Mouse (Mus musculus) megakaryocyte, embryonic 14.5 days (primary cell): ENCODE data around the gene Cog5. TPM values are rescaled to one million over a fixed set of nuclear protein-coding genes. Genes with fewer than 3 reads are reported as not detected.

Experiments used
- H3K27me3 ChIP-seq: replicated peaks from 2 replicates; pipeline ENCODE3; 2012; ENCODE audit warnings: inconsistent platforms
- H3K36me3 ChIP-seq: replicated peaks from 2 replicates; pipeline ENCODE3; 2012; ENCODE audit warnings: low read length, inconsistent platforms, mixed read lengths
- H3K4me1 ChIP-seq: 2 replicates; pipeline ENCODE4 v1.6.1; 2012; ENCODE audit warnings: inconsistent platforms
- H3K4me3 ChIP-seq: replicated peaks from 2 replicates; pipeline ENCODE3; 2012; ENCODE audit warnings: moderate library complexity, mild to moderate bottlenecking, inconsistent platforms
- H3K9me3 ChIP-seq: 2 replicates; pipeline ENCODE4 v1.6.1; 2012; ENCODE audit warnings: inconsistent platforms
- FLI1 ChIP-seq: IDR thresholded peaks from 2 replicates; pipeline ENCODE4 v1.6.1; 2012; ENCODE audit warnings: low read length, inconsistent platforms, mixed read lengths
- GATA1 ChIP-seq: IDR thresholded peaks from 3 replicates; pipeline ENCODE4 v1.6.1; 2012; ENCODE audit warnings: mixed read lengths, low read length, inconsistent platforms, borderline replicate concordance
- polyA plus RNA-seq: library from polyadenylated mRNA; stranded (reverse); fragments of >175 nt; gene quantifications from 2 replicates; pipeline ENCODE4 v1.2.3, GENCODE M21; 2012; ENCODE audit warnings: low replicate concordance; ENCODE audit not compliant: insufficient read depth

The Cog5 gene
- polyA plus RNA-seq, 1 experiment: 0.56 TPM

GRCm38 (mm10) chr12:31896986-31897385 is 242.3 kb downstream of the Cog5 start:
- Histone ChIP-seq H3K4me3 (no peak overlapping the region), H3K27me3 (no peaks in the 10 kb centered on the region), H3K9me3 (peaks cover 7% of the 10 kb centered on the region), H3K36me3 (peaks cover 78% of the 10 kb centered on the region), H3K4me1 (peaks cover 17% of the 10 kb centered on the region)
- TF ChIP-seq FLI1 (no peak), GATA1 (no peak)

- TF ChIP-seq GATA1 (no peak), FLI1 (no peak)
- Histone ChIP-seq H3K36me3 (peaks cover 75% of the 10 kb centered on the region), H3K9me3 (peaks cover 9% of the 10 kb centered on the region), H3K4me3 (no peak overlapping the region), H3K4me1 (peaks cover 19% of the 10 kb centered on the region), H3K27me3 (no peaks in the 10 kb centered on the region)
These were observed 242.8 kb downstream of the Cog5 start for GRCm38 (mm10) chr12:31897456-31897855.

- peaks cover 14% of the 10 kb centered on the region for H3K9me3 ChIP-seq
- H3K4me1 ChIP-seq: peaks cover 22% of the 10 kb centered on the region
- peaks cover 81% of the 10 kb centered on the region for H3K36me3 ChIP-seq
- TF ChIP-seq FLI1: no peak
- TF ChIP-seq GATA1: no peak
- peak overlapping the region; percentile 66 for H3K4me3 ChIP-seq
- H3K27me3 ChIP-seq: no peaks in the 10 kb centered on the region
These were observed 245.8 kb downstream of the Cog5 start for GRCm38 (mm10) chr12:31900391-31900914.

DNA sequence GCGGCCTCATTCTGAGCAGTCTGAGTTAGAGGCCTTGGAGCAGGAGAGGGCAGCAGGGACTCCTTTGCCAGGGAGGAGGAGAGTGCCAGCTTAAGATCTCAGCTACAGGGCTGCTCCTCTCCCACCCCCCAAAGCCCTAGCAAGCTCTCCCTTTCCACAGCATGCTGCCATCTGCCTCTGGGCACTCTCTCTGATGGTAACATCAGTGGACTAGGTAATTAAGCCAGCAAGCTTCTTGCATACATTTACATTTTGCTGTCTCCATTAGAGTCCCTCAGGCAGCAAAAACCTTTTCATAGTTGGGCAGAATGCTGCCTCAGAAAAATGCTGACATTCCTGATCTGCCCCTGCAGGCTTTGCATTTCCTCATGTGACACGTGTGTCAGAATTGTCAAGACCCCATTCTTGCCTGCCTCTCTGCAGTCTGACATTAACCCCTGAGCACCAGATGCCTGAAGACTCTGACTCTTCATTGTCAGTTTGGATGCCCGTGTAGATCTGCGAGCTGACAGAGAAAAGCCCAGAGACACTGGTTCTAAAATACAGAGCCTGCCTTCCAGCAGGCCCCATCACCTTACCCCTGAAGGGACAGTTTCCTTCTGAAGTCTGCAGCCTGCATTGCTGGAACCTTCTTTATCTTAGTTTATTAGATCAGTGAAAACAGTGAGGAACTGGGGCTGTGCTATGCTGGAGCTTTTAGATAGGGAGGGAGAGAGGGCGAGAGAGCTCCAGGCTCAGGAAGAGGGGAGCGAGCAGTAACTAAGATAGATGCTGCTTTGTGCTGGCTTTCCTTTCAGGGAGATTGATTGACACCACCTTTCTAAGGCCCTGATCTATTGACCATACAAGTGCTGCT is 251.3 kb downstream of the Cog5 start:
- Histone ChIP-seq H3K36me3 (peaks cover 55% of the 10 kb centered on the region), H3K4me3 (no peak overlapping the region), H3K9me3 (peaks cover 10% of the 10 kb centered on the region), H3K4me1 (peaks cover 17% of the 10 kb centered on the region), H3K27me3 (no peaks in the 10 kb centered on the region)
- TF ChIP-seq GATA1 (no peak), FLI1 (no peak)

DNA sequence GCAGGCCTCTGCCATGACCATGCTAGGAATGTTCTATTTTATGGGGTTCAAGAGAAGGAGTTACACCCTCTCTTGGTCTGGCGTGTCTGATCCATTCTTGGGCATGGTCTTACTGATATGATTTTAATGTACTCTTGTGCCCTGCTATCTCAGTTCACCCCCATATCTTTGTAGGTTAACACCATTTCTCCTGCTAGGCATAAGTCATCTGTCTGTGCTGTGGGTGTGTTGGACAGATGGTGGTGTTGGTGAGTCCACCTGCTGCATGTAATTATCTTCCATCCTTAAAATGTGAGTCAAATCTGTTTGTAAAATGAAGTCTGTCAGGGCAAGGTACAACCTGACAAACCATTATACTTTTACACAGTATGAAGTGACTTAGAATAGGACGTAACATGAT is 252.8 kb downstream of the Cog5 start:
- no peak overlapping the region for H3K4me3 ChIP-seq
- H3K4me1 ChIP-seq: peaks cover 13% of the 10 kb centered on the region
- no peak for TF ChIP-seq FLI1
- TF ChIP-seq GATA1: no peak
- peaks cover 5% of the 10 kb centered on the region for H3K9me3 ChIP-seq
- no peaks in the 10 kb centered on the region for H3K27me3 ChIP-seq
- H3K36me3 ChIP-seq: peaks cover 42% of the 10 kb centered on the region

DNA sequence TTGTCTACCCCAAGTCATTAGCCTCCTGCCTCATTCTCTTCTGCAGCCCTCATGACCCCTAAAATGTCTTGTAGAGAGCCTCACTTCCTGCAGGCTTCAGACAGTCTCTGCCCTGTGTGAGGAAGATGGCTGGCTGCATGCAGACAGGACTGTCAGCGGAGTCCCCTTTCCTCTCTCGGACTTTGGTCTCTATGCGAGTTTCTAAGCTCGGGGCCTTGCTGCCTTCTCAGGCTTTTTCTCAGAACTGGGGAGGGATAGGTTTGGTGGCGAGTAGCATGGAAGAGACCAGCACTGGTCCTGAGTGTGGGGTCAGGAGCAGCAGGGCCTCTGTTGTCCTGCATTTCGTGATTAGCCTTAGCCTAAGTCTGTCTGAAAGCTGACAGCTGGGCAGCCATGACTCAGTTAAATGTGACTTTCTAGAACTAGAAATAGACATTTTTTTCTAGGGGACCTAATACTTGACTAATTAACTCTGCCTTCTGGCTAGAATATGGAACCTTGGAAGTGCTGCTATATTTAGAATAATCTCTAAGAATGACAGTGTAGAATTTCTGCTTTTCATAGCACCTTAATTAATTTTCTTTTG is 258.4 kb downstream of the Cog5 start:
- Histone ChIP-seq H3K4me1 (peaks cover 38% of the 10 kb centered on the region), H3K4me3 (no peak overlapping the region), H3K36me3 (peaks cover 32% of the 10 kb centered on the region), H3K9me3 (peaks cover 3% of the 10 kb centered on the region), H3K27me3 (no peaks in the 10 kb centered on the region)
- no peak for TF ChIP-seq FLI1
- no peak for TF ChIP-seq GATA1

DNA sequence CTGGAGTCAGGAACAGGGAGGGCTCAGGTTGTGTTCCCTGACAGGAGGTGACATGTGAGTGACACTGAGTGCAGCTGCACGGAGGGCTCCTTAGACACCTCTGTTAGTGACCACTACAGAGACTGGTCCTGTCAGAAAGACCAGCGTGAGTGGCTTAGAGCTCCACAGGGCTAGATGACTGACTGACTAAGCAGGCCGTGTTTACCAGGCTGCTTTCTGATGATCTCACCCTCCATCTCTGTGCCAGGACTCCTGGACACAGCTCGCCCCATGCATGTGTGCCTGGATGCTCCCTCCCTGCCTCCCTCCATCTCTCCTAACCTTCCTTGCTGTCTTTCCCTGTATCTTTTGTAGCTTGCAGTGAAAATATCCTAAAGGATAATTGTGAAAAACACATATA is 258.9 kb downstream of the Cog5 start:
- Histone ChIP-seq H3K27me3 (no peaks in the 10 kb centered on the region), H3K36me3 (peaks cover 38% of the 10 kb centered on the region), H3K4me1 (peaks cover 38% of the 10 kb centered on the region), H3K9me3 (peaks cover 3% of the 10 kb centered on the region), H3K4me3 (peak overlapping the region; percentile 2)
- TF ChIP-seq GATA1: no peak
- TF ChIP-seq FLI1: no peak

DNA sequence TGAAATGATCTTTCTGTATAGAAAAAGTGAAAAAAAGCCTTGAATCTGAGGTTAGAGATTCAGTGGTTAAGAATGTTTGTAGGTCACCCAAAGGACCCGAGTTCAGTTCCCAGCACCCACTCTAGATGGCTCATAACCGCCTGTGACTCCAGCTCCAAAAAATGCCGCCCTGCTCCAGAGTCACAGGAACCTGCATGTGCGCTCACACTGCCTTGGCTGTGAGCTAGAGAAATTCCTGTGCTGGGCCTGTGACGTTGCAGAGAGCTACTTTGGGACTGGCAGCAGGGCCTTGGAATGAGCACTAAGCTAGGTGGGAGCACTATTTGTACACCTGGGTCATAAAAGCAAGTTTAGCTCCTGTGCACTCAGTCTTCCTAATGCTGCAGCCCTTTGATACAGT is 262.0 kb downstream of the Cog5 start:
- Histone ChIP-seq H3K9me3 (peaks cover 3% of the 10 kb centered on the region), H3K27me3 (no peaks in the 10 kb centered on the region), H3K36me3 (peaks cover 58% of the 10 kb centered on the region), H3K4me3 (no peak overlapping the region), H3K4me1 (peaks cover 47% of the 10 kb centered on the region)
- TF ChIP-seq FLI1 (no peak), GATA1 (no peak)

GRCm38 (mm10) chr12:31917245-31917644 is 262.6 kb downstream of the Cog5 start:
- no peaks in the 10 kb centered on the region for H3K27me3 ChIP-seq
- peaks cover 3% of the 10 kb centered on the region for H3K9me3 ChIP-seq
- H3K36me3 ChIP-seq: peaks cover 64% of the 10 kb centered on the region
- no peak for TF ChIP-seq GATA1
- TF ChIP-seq FLI1: no peak
- no peak overlapping the region for H3K4me3 ChIP-seq
- H3K4me1 ChIP-seq: peaks cover 47% of the 10 kb centered on the region
